Mouse (Mus musculus) ES-Bruce4 (cell line): Measurements from ENCODE around the gene Cfap299.

ENCODE experiments used
- CTCF ChIP-seq: IDR thresholded peaks from one replicate; pipeline ENCODE4 v1.8.1; 2011; ENCODE audit warnings: low read depth, low read length
- POLR2A ChIP-seq: IDR thresholded peaks from one replicate; pipeline ENCODE4 v1.8.1; 2011; ENCODE audit warnings: low read length; ENCODE audit not compliant: insufficient read depth

- TF ChIP-seq CTCF (no peak), POLR2A (no peak)
These were observed 31.8 kb downstream of the Cfap299 start for GRCm38 (mm10) chr5:98360792-98361419.
